Mouse (Mus musculus) ovary, postnatal 10 days (tissue): Measurements from ENCODE around the gene Vmn2r17.

Experiments used
- DNase-seq: peaks from one replicate; pipeline ENCODE4 v3.0.0; 2022; ENCODE audit warnings: low spot score

The Vmn2r17 gene

GRCm38 (mm10) chr5:109419388-109419787 lies at the start of gene Vmn2r17:
Vmn2r17 (plus strand) TSS chr5:109419688.
- DNase-seq: no peak

- no peak for DNase-seq
These were observed 47.4 kb downstream of the Vmn2r17 start for GRCm38 (mm10) chr5:109466576-109467506.

- DNase-seq: no peak
These were observed 87.2 kb downstream of the Vmn2r17 start for GRCm38 (mm10) chr5:109506729-109507128.
